Mouse (Mus musculus): ENCODE results near the gene Gm9573. TPM values are rescaled to one million over a fixed set of nuclear protein-coding genes. Genes with fewer than 3 reads are reported as not detected.

Gm9573 gene
- not detected for total RNA-seq (2022)

GRCm38 (mm10) chr17:35626537-35626936, at the start of gene Gm9573:
Gene Gm9573, minus strand, starts transcription at chr17:35626637.
- no peak for DNase-seq (ENCODE audit: low spot score in 2 of 2)

- DNase-seq (ENCODE audit: low spot score in 2 of 2) = peak; percentile 92 to 93
Measured at GRCm38 (mm10) chr17:35673416-35674035, 47.1 kb upstream of the Gm9573 start, which contains the start of gene Gtf2h4. Gene Gtf2h4, minus strand, starts transcription at chr17:35673739.

- DNase-seq (ENCODE audit: low spot score in 2 of 2) = no peak
Measured at GRCm38 (mm10) chr17:35672527-35672926, 46.1 kb upstream of the Gm9573 start.

- no peak for DNase-seq (ENCODE audit: low spot score in 2 of 2)
Measured at GRCm38 (mm10) chr17:35671846-35672245, 45.4 kb upstream of the Gm9573 start.

GRCm38 (mm10) chr17:35669731-35670130, 43.3 kb upstream of the Gm9573 start:
- DNase-seq (ENCODE audit: low spot score in 2 of 2) = no peak

GRCm38 (mm10) chr17:35667334-35668065, 41.1 kb upstream of the Gm9573 start, which contains the start of gene Vars2:
Gene Vars2, minus strand, starts transcription at chr17:35667592.
- peak; percentile 94 to 98 for DNase-seq (ENCODE audit: low spot score in 2 of 2)

GRCm38 (mm10) chr17:35666851-35667256, 40.4 kb upstream of the Gm9573 start:
- peak in 1 of 2 experiments; percentile 29 for DNase-seq (ENCODE audit: low spot score in 2 of 2)

- DNase-seq (ENCODE audit: low spot score in 2 of 2) = no peak
Measured at GRCm38 (mm10) chr17:35665957-35666515, 39.6 kb upstream of the Gm9573 start.

GRCm38 (mm10) chr17:35653086-35653485, 26.6 kb upstream of the Gm9573 start:
- no peak for DNase-seq (ENCODE audit: low spot score in 2 of 2)

- no peak for DNase-seq (ENCODE audit: low spot score in 2 of 2)
Measured at GRCm38 (mm10) chr17:35649429-35649828, 23.0 kb upstream of the Gm9573 start.

GRCm38 (mm10) chr17:35643609-35644236, 17.3 kb upstream of the Gm9573 start, which contains the start of gene Mucl3:
Gene Mucl3, minus strand, starts transcription at chr17:35643695.
- DNase-seq (ENCODE audit: low spot score in 2 of 2) = no peak

- no peak for DNase-seq (ENCODE audit: low spot score in 2 of 2)
Measured at GRCm38 (mm10) chr17:35639352-35639751, 12.9 kb upstream of the Gm9573 start.

GRCm38 (mm10) chr17:35638475-35639190, 12.2 kb upstream of the Gm9573 start:
- DNase-seq (ENCODE audit: low spot score in 2 of 2) = peak in 1 of 2 experiments; percentile 51

GRCm38 (mm10) chr17:35636363-35636762, 9.9 kb upstream of the Gm9573 start:
- no peak for DNase-seq (ENCODE audit: low spot score in 2 of 2)

- DNase-seq (ENCODE audit: low spot score in 2 of 2) = peak; percentile 74 to 84
Measured at GRCm38 (mm10) chr17:35635699-35636111, 9.3 kb upstream of the Gm9573 start.

GRCm38 (mm10) chr17:35635202-35635601, 8.8 kb upstream of the Gm9573 start:
- DNase-seq (ENCODE audit: low spot score in 2 of 2) = no peak

- DNase-seq (ENCODE audit: low spot score in 2 of 2) = peak; percentile 42 to 58
Measured at GRCm38 (mm10) chr17:35633992-35634391, 7.6 kb upstream of the Gm9573 start.

GRCm38 (mm10) chr17:35617127-35617526, 9.3 kb downstream of the Gm9573 start:
- no peak for DNase-seq (ENCODE audit: low spot score in 2 of 2)

GRCm38 (mm10) chr17:35601736-35602354, 24.6 kb downstream of the Gm9573 start:
- no peak for DNase-seq (ENCODE audit: low spot score in 2 of 2)

- DNase-seq (ENCODE audit: low spot score in 2 of 2) = no peak
Measured at GRCm38 (mm10) chr17:35601249-35601648, 25.2 kb downstream of the Gm9573 start, which contains the start of gene Sfta2. Gene Sfta2, plus strand, starts transcription at chr17:35601549.

- DNase-seq (ENCODE audit: low spot score in 2 of 2) = no peak
Measured at GRCm38 (mm10) chr17:35597399-35597798, 29.0 kb downstream of the Gm9573 start.
